Mouse (Mus musculus): ENCODE measurements around the gene Nfia. TPM values are rescaled to one million over a fixed set of nuclear protein-coding genes. Genes with fewer than 3 reads are reported as not detected.

Nfia gene
- polyA plus RNA-seq, 1 experiment from 2014 or later: 23.5 TPM

DNA sequence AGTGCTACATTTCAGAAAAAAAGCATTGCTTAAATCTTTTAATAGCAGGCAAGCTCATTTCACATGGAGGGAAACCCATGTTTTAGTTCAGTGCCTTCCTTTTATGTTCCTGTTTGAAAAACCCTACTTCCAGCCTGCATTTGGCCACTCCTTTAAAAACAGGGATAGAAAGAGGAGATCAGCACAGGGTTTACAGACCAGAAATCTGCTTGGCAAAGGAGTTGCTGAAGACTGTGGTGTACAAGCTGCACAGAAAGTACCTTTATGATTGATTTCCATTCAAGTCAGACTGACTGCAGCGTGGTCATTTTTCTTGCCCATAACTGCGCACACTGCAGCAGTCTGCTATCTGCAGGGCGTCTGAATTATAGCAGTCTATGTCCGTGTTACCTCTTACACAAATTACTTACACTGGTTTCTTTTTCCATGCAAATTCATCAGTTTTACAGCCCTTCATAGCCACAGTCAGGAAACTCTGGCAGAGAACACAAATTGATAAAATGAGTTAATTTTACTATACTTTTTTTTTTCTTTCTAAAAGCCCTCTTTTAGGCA lies 236.4 kb downstream of the Nfia start:
- Histone ChIP-seq H3K9me3 (replicated peaks; ENCODE audit: control insufficient read depth, low read length) (no peaks in the 10 kb centered on the region), H3K4me2 (ENCODE audit: low read depth, low read length) (no peak overlapping the region), H3K4me1 (ENCODE audit: control insufficient read depth, insufficient read depth, low read length) (no peaks in the 10 kb centered on the region), H3K36me3 (replicated peaks; ENCODE audit: control insufficient read depth, insufficient read depth, low read depth, low read length) (no peaks in the 10 kb centered on the region), H3K27me3 (ENCODE audit: control insufficient read depth, insufficient read depth, low read length) (no peaks in the 10 kb centered on the region), H3K27ac (replicated peaks; ENCODE audit: low read depth, low read length) (no peak overlapping the region), H3K9ac (replicated peaks; ENCODE audit: low read length) (no peak overlapping the region), H3K4me3 (ENCODE audit: low read depth, low read length) (no peak overlapping the region)
- no peak for DNase-seq (ENCODE audit: low spot score)
- WGBS: 84% methylated on average over 4 of the region's 4 CpGs
- no peak for ATAC-seq (replicated peaks; ENCODE audit: insufficient number of reproducible peaks, low FRiP score, low TSS enrichment, low read depth)

DNA sequence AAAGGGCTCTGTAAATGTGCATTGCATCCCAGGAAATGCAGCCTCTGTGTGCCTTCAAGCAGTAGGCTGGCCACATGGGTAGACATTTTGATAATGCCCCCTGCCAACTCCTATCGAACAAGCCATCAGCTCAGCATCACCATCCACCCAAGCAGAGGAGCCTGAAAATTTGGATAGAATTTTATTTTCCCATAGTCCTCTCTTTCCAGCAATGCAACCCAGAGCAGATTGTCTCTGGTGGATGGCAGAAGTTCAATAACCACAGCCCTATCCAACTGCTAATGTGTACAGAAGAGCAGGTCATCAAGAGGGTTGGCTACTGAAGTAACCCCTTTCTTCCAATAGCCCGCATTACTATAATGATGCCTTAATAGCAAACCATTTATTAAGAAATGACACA lies 237.4 kb downstream of the Nfia start:
- Histone ChIP-seq H3K4me1 (ENCODE audit: control insufficient read depth, insufficient read depth, low read length) (no peaks in the 10 kb centered on the region), H3K9me3 (replicated peaks; ENCODE audit: control insufficient read depth, low read length) (no peaks in the 10 kb centered on the region), H3K27ac (replicated peaks; ENCODE audit: low read depth, low read length) (no peak overlapping the region), H3K27me3 (ENCODE audit: control insufficient read depth, insufficient read depth, low read length) (no peaks in the 10 kb centered on the region), H3K4me2 (ENCODE audit: low read depth, low read length) (no peak overlapping the region), H3K9ac (replicated peaks; ENCODE audit: low read length) (no peak overlapping the region), H3K4me3 (ENCODE audit: low read depth, low read length) (no peak overlapping the region), H3K36me3 (replicated peaks; ENCODE audit: control insufficient read depth, insufficient read depth, low read depth, low read length) (no peaks in the 10 kb centered on the region)
- WGBS: 92% methylated on average over 2 of the region's 2 CpGs
- DNase-seq (ENCODE audit: low spot score) (no peak), ATAC-seq (replicated peaks; ENCODE audit: insufficient number of reproducible peaks, low FRiP score, low TSS enrichment, low read depth) (no peak)

GRCm38 (mm10) chr4:98019811-98020210 lies 247.3 kb downstream of the Nfia start:
- H3K9ac ChIP-seq (replicated peaks; ENCODE audit: low read length): no peak overlapping the region
- no peak overlapping the region for H3K27ac ChIP-seq (replicated peaks; ENCODE audit: low read depth, low read length)
- H3K4me2 ChIP-seq (ENCODE audit: low read depth, low read length): no peak overlapping the region
- no peaks in the 10 kb centered on the region for H3K9me3 ChIP-seq (replicated peaks; ENCODE audit: control insufficient read depth, low read length)
- ATAC-seq (replicated peaks; ENCODE audit: insufficient number of reproducible peaks, low FRiP score, low TSS enrichment, low read depth) (no peak), DNase-seq (ENCODE audit: low spot score) (no peak)
- 79% methylated on average over 3 of the region's 3 CpGs for WGBS
- no peaks in the 10 kb centered on the region for H3K4me1 ChIP-seq (ENCODE audit: control insufficient read depth, insufficient read depth, low read length)
- H3K36me3 ChIP-seq (replicated peaks; ENCODE audit: control insufficient read depth, insufficient read depth, low read depth, low read length): no peaks in the 10 kb centered on the region
- no peak overlapping the region for H3K4me3 ChIP-seq (ENCODE audit: low read depth, low read length)
- no peaks in the 10 kb centered on the region for H3K27me3 ChIP-seq (ENCODE audit: control insufficient read depth, insufficient read depth, low read length)

DNA sequence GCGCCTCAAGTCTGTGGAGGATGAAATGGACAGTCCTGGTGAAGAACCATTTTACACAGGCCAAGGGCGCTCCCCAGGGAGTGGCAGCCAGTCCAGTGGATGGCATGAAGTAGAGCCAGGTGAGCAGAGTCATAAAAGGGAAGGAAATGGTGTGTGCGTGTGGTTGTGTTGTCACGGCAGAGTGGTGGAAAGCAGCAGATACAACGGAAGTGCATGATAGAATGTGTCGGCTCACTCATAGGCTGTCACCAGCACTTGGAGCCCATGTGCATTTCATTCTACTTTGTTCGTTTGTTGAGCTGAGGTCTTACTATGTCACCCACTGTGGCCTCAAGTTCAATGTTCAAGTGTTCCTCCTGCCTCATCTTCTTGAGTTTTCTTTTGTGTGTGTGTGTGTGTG lies 248.3 kb downstream of the Nfia start:
- DNase-seq (ENCODE audit: low spot score) (no peak), ATAC-seq (replicated peaks; ENCODE audit: insufficient number of reproducible peaks, low FRiP score, low TSS enrichment, low read depth) (no peak)
- no peaks in the 10 kb centered on the region for H3K36me3 ChIP-seq (replicated peaks; ENCODE audit: control insufficient read depth, insufficient read depth, low read depth, low read length)
- no peak overlapping the region for H3K27ac ChIP-seq (replicated peaks; ENCODE audit: low read depth, low read length)
- no peaks in the 10 kb centered on the region for H3K27me3 ChIP-seq (ENCODE audit: control insufficient read depth, insufficient read depth, low read length)
- no peak overlapping the region for H3K4me3 ChIP-seq (ENCODE audit: low read depth, low read length)
- H3K4me2 ChIP-seq (ENCODE audit: low read depth, low read length): no peak overlapping the region
- no peaks in the 10 kb centered on the region for H3K4me1 ChIP-seq (ENCODE audit: control insufficient read depth, insufficient read depth, low read length)
- no peak overlapping the region for H3K9ac ChIP-seq (replicated peaks; ENCODE audit: low read length)
- 88% methylated on average over 7 of the region's 7 CpGs for WGBS
- no peaks in the 10 kb centered on the region for H3K9me3 ChIP-seq (replicated peaks; ENCODE audit: control insufficient read depth, low read length)

DNA sequence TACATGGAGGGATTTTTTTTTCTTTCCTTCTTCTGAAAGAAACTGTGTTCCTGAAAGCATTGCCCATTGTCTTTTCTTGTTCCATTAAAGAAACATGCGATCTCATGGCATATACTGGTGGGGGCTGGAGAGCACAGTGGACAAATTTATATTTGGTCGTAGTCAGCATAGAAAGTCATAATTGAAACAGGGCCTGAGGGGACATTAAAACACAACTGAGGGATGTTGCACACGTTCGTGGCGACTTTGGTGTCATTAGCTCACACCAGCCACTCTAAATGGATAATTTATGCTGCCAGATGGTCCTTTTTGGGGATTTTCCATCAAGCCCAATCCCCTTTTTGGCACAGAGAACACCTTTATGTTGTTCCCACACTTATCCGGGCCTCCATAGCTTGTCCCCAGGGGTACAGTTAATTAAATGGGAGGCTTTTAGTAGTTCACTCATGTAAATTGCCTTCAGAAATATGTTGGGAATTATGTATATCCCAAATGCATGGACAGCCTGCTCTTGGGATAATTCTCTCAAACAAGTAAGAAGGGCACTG lies 250.8 kb downstream of the Nfia start:
- DNase-seq (ENCODE audit: low spot score): no peak
- no peak overlapping the region for H3K4me2 ChIP-seq (ENCODE audit: low read depth, low read length)
- H3K9ac ChIP-seq (replicated peaks; ENCODE audit: low read length): no peak overlapping the region
- no peak overlapping the region for H3K27ac ChIP-seq (replicated peaks; ENCODE audit: low read depth, low read length)
- H3K4me3 ChIP-seq (ENCODE audit: low read depth, low read length): no peak overlapping the region
- H3K4me1 ChIP-seq (ENCODE audit: control insufficient read depth, insufficient read depth, low read length): no peaks in the 10 kb centered on the region
- no peaks in the 10 kb centered on the region for H3K9me3 ChIP-seq (replicated peaks; ENCODE audit: control insufficient read depth, low read length)
- H3K36me3 ChIP-seq (replicated peaks; ENCODE audit: control insufficient read depth, insufficient read depth, low read depth, low read length): no peaks in the 10 kb centered on the region
- ATAC-seq (replicated peaks; ENCODE audit: insufficient number of reproducible peaks, low FRiP score, low TSS enrichment, low read depth): no peak
- 73% methylated on average over 6 of the region's 6 CpGs for WGBS
- H3K27me3 ChIP-seq (ENCODE audit: control insufficient read depth, insufficient read depth, low read length): no peaks in the 10 kb centered on the region

- H3K4me2 ChIP-seq (ENCODE audit: low read depth, low read length): no peak overlapping the region
- H3K4me3 ChIP-seq (ENCODE audit: low read depth, low read length): no peak overlapping the region
- no peaks in the 10 kb centered on the region for H3K4me1 ChIP-seq (ENCODE audit: control insufficient read depth, insufficient read depth, low read length)
- no peaks in the 10 kb centered on the region for H3K27me3 ChIP-seq (ENCODE audit: control insufficient read depth, insufficient read depth, low read length)
- no peaks in the 10 kb centered on the region for H3K9me3 ChIP-seq (replicated peaks; ENCODE audit: control insufficient read depth, low read length)
- no peak overlapping the region for H3K9ac ChIP-seq (replicated peaks; ENCODE audit: low read length)
- ATAC-seq (replicated peaks; ENCODE audit: insufficient number of reproducible peaks, low FRiP score, low TSS enrichment, low read depth) (no peak), DNase-seq (ENCODE audit: low spot score) (no peak)
- WGBS: 71% methylated on average over 4 of the region's 4 CpGs
- no peaks in the 10 kb centered on the region for H3K36me3 ChIP-seq (replicated peaks; ENCODE audit: control insufficient read depth, insufficient read depth, low read depth, low read length)
- no peak overlapping the region for H3K27ac ChIP-seq (replicated peaks; ENCODE audit: low read depth, low read length)
Observed at GRCm38 (mm10) chr4:98027412-98027811, 254.9 kb downstream of the Nfia start.

DNA sequence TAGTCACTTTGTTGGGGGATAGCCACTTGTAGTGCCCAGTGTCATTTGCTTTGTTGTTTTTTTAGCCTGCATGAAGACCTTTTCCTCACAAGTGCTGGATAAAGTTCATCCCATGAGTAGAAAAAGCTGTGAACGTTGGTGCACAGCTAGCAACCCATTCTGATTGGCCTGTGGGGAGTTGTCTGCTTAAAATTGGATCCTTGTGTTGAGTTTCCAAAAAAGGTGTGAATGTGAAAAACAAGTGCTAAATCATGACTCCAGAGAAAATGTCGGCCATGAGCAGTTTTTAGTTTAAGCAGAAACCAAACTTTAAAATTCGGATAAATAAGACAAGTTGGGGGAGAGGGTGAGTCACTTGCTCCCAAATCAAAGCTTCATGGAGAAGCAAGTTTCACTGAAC lies 259.3 kb downstream of the Nfia start:
- no peaks in the 10 kb centered on the region for H3K27me3 ChIP-seq (ENCODE audit: control insufficient read depth, insufficient read depth, low read length)
- H3K4me1 ChIP-seq (ENCODE audit: control insufficient read depth, insufficient read depth, low read length): no peaks in the 10 kb centered on the region
- H3K9ac ChIP-seq (replicated peaks; ENCODE audit: low read length): no peak overlapping the region
- H3K9me3 ChIP-seq (replicated peaks; ENCODE audit: control insufficient read depth, low read length): no peaks in the 10 kb centered on the region
- 66% methylated on average over 3 of the region's 3 CpGs for WGBS
- DNase-seq (ENCODE audit: low spot score) (no peak), ATAC-seq (replicated peaks; ENCODE audit: insufficient number of reproducible peaks, low FRiP score, low TSS enrichment, low read depth) (no peak)
- H3K27ac ChIP-seq (replicated peaks; ENCODE audit: low read depth, low read length): no peak overlapping the region
- H3K4me2 ChIP-seq (ENCODE audit: low read depth, low read length): no peak overlapping the region
- H3K36me3 ChIP-seq (replicated peaks; ENCODE audit: control insufficient read depth, insufficient read depth, low read depth, low read length): no peaks in the 10 kb centered on the region
- H3K4me3 ChIP-seq (ENCODE audit: low read depth, low read length): no peak overlapping the region

GRCm38 (mm10) chr4:98032332-98032731 lies 259.8 kb downstream of the Nfia start:
- Histone ChIP-seq H3K4me3 (ENCODE audit: low read depth, low read length) (no peak overlapping the region), H3K4me2 (ENCODE audit: low read depth, low read length) (no peak overlapping the region), H3K27ac (replicated peaks; ENCODE audit: low read depth, low read length) (no peak overlapping the region), H3K4me1 (ENCODE audit: control insufficient read depth, insufficient read depth, low read length) (no peaks in the 10 kb centered on the region), H3K9me3 (replicated peaks; ENCODE audit: control insufficient read depth, low read length) (no peaks in the 10 kb centered on the region), H3K9ac (replicated peaks; ENCODE audit: low read length) (no peak overlapping the region), H3K36me3 (replicated peaks; ENCODE audit: control insufficient read depth, insufficient read depth, low read depth, low read length) (no peaks in the 10 kb centered on the region), H3K27me3 (ENCODE audit: control insufficient read depth, insufficient read depth, low read length) (no peaks in the 10 kb centered on the region)
- DNase-seq (ENCODE audit: low spot score): no peak
- no peak for ATAC-seq (replicated peaks; ENCODE audit: insufficient number of reproducible peaks, low FRiP score, low TSS enrichment, low read depth)
- WGBS: 77% methylated on average over 5 of the region's 5 CpGs
